Mouse (Mus musculus) forebrain, embryonic 13.5 days (tissue): ENCODE results near the gene Sipa1. TPM values are rescaled to one million over a fixed set of nuclear protein-coding genes. Genes with fewer than 3 reads are reported as not detected.
A peak's percentile ranks its signal among the peaks of the same experiment; 100 is the strongest.
"Not testable (repeated sequence)": the region's sequence is repeated elsewhere in the genome, so short reads cannot be mapped to it uniquely, and the experiment has no call there.

Experiments
- ATAC-seq: fragments of 200-750 bp; cut with Nextera tagmentation; 2 replicates; pipeline ENCODE4 v1.8.0; 2017
- H3K27ac ChIP-seq: fragments of 300-500 bp; sonication (generic); 2 replicates; pipeline ENCODE4 v1.5.1; 2015; ENCODE audit warnings: inconsistent platforms, mild to moderate bottlenecking, moderate library complexity
- H3K27me3 ChIP-seq: fragments of 300-500 bp; sonication (generic); 2 replicates; pipeline ENCODE4 v1.6.1; 2015; ENCODE audit warnings: mild to moderate bottlenecking, inconsistent platforms
- H3K36me3 ChIP-seq: fragments of 300-500 bp; sonication (generic); 2 replicates; pipeline ENCODE4 v1.6.1; 2015; ENCODE audit warnings: mild to moderate bottlenecking, inconsistent platforms; ENCODE audit not compliant: poor library complexity, severe bottlenecking
- H3K4me1 ChIP-seq: fragments of 300-500 bp; sonication (generic); 2 replicates; pipeline ENCODE4 v1.6.1; 2015; ENCODE audit warnings: inconsistent platforms
- H3K4me2 ChIP-seq: fragments of 300-500 bp; sonication (generic); 2 replicates; pipeline ENCODE4 v1.6.1; 2015; ENCODE audit warnings: inconsistent platforms, mild to moderate bottlenecking, moderate library complexity
- H3K4me3 ChIP-seq: fragments of 300-500 bp; sonication (generic); 2 replicates; pipeline ENCODE4 v1.5.1; 2015; ENCODE audit warnings: mild to moderate bottlenecking, inconsistent platforms
- H3K9ac ChIP-seq: fragments of 300-500 bp; sonication (generic); 2 replicates; pipeline ENCODE4 v1.6.1; 2015; ENCODE audit warnings: mild to moderate bottlenecking, inconsistent platforms
- H3K9me3 ChIP-seq: fragments of 300-500 bp; sonication (generic); replicated peaks from 2 replicates; pipeline ENCODE4 v1.6.1; 2016; ENCODE audit warnings: inconsistent platforms
- WGBS: fragments of 180-500 bp; shearing (Covaris S2); methylation state at CpG from one replicate; pipeline ENCODE4 v1.1.7; 2015; 5-methylcytosine and 5-hydroxymethylcytosine counted together
- polyA plus RNA-seq: library from polyadenylated mRNA; unstranded; fragments of >200 nt; fragmentation: Nextera tagmentation; extraction: Ambion mirVana; gene quantifications from 2 replicates; pipeline ENCODE4 v1.2.1, GENCODE M21; 2015

The Sipa1 gene
- polyA plus RNA-seq, 1 experiment from 2014 or later, result 9.4 TPM

- H3K4me1 ChIP-seq, result peaks cover 59% of the 10 kb centered on the region
These were observed 28.8 kb upstream of the Sipa1 start for GRCm38 (mm10) chr19:5692086-5692912.

GRCm38 (mm10) chr19:5691601-5692000, 28.1 kb upstream of the Sipa1 start:
- peaks cover 9% of the 10 kb centered on the region for H3K27me3 ChIP-seq
- peak overlapping the region; percentile 95 for H3K4me3 ChIP-seq
- peak overlapping the region; percentile 100 for H3K4me2 ChIP-seq
- no peaks in the 10 kb centered on the region for H3K9me3 ChIP-seq
- peaks cover 58% of the 10 kb centered on the region for H3K36me3 ChIP-seq
- H3K4me1 ChIP-seq, result peaks cover 63% of the 10 kb centered on the region
- WGBS, result 88% methylated on average over 5 of the region's 5 CpGs
- ATAC-seq, result no peak
- H3K9ac ChIP-seq, result peak overlapping the region; percentile 58
- H3K27ac ChIP-seq, result no peak overlapping the region

More at GRCm38 (mm10) chr19:5692086-5692912, 28.8 kb upstream of the Sipa1 start:
- H3K4me2 ChIP-seq, result peak overlapping the region; percentile 100
- H3K9me3 ChIP-seq, result no peaks in the 10 kb centered on the region
- peak overlapping the region; percentile 58 for H3K9ac ChIP-seq
- H3K27ac ChIP-seq, result peak overlapping the region; percentile 10; the same call in 1 of the 2 replicates
- peaks cover 60% of the 10 kb centered on the region for H3K36me3 ChIP-seq
- 77% methylated on average over 10 of the region's 10 CpGs for WGBS
- no peak for ATAC-seq
- peak overlapping the region; percentile 10; the same call in 1 of the 2 replicates for H3K4me3 ChIP-seq
- peaks cover 9% of the 10 kb centered on the region for H3K27me3 ChIP-seq

- H3K36me3 ChIP-seq, result peaks cover 58% of the 10 kb centered on the region
- peak overlapping the region; percentile 100 for H3K4me2 ChIP-seq
- WGBS, result 79% methylated on average over 15 of the region's 15 CpGs
- H3K9ac ChIP-seq, result peak overlapping the region; percentile 93
- H3K27ac ChIP-seq, result peak overlapping the region; percentile 84; the same call in 1 of the 2 replicates
- H3K9me3 ChIP-seq, result no peaks in the 10 kb centered on the region
- peak overlapping the region; percentile 95 for H3K4me3 ChIP-seq
- H3K27me3 ChIP-seq, result peaks cover 6% of the 10 kb centered on the region
- no peak for ATAC-seq
- peaks cover 52% of the 10 kb centered on the region for H3K4me1 ChIP-seq
These were observed 26.8 kb upstream of the Sipa1 start for GRCm38 (mm10) chr19:5690343-5690735.

GRCm38 (mm10) chr19:5689565-5690342, 26.2 kb upstream of the Sipa1 start:
- Histone ChIP-seq H3K4me2 (peak overlapping the region; percentile 100), H3K27me3 (peaks cover under 1% of the 10 kb centered on the region; the same call in 1 of the 2 replicates), H3K4me3 (peak overlapping the region; percentile 95), H3K36me3 (peaks cover 58% of the 10 kb centered on the region), H3K9ac (peak overlapping the region; percentile 93), H3K27ac (peak overlapping the region; percentile 84), H3K4me1 (peaks cover 50% of the 10 kb centered on the region), H3K9me3 (no peaks in the 10 kb centered on the region)
- ATAC-seq, result no peak; the same call in 1 of the 2 replicates
- 11% methylated on average over 42 of the region's 42 CpGs for WGBS

GRCm38 (mm10) chr19:5689088-5689428, 25.6 kb upstream of the Sipa1 start:
- Histone ChIP-seq H3K9ac (peak overlapping the region; percentile 93), H3K4me3 (peak overlapping the region; percentile 95), H3K9me3 (no peaks in the 10 kb centered on the region), H3K27ac (peak overlapping the region; percentile 84), H3K27me3 (no peaks in the 10 kb centered on the region), H3K4me1 (peaks cover 50% of the 10 kb centered on the region), H3K4me2 (peak overlapping the region; percentile 100), H3K36me3 (peaks cover 62% of the 10 kb centered on the region)
- no peak for ATAC-seq
- under 1% methylated on average over 7 of the region's 7 CpGs for WGBS

GRCm38 (mm10) chr19:5688200-5689087, 24.9 kb upstream of the Sipa1 start, which contains the start of the genes Map3k11 and Pcnx3:
Map3k11 (plus strand) TSS chr19:5688742.
Pcnx3 (minus strand) TSS chr19:5688908.
- Histone ChIP-seq H3K4me1 (peaks cover 50% of the 10 kb centered on the region), H3K27me3 (no peaks in the 10 kb centered on the region), H3K9me3 (no peaks in the 10 kb centered on the region), H3K36me3 (peaks cover 62% of the 10 kb centered on the region), H3K4me2 (peak within 1 kb of the TSS; percentile 100), H3K9ac (peak within 1 kb of the TSS; percentile 93), H3K27ac (peak within 1 kb of the TSS; percentile 84), H3K4me3 (peak within 1 kb of the TSS; percentile 95)
- WGBS, result under 1% methylated on average over 61 of the region's 69 CpGs
- peak; percentile 96 for ATAC-seq

GRCm38 (mm10) chr19:5687738-5688137, 24.2 kb upstream of the Sipa1 start:
- H3K9me3 ChIP-seq, result no peaks in the 10 kb centered on the region
- peak overlapping the region; percentile 93 for H3K9ac ChIP-seq
- 20% methylated on average over 9 of the region's 9 CpGs for WGBS
- no peak for ATAC-seq
- peaks cover 62% of the 10 kb centered on the region for H3K36me3 ChIP-seq
- H3K4me1 ChIP-seq, result peaks cover 47% of the 10 kb centered on the region
- peak overlapping the region; percentile 84 for H3K27ac ChIP-seq
- no peaks in the 10 kb centered on the region for H3K27me3 ChIP-seq
- H3K4me3 ChIP-seq, result peak overlapping the region; percentile 95
- peak overlapping the region; percentile 100 for H3K4me2 ChIP-seq

GRCm38 (mm10) chr19:5686954-5687353, 23.4 kb upstream of the Sipa1 start:
- not testable (repeated sequence) for H3K9me3 ChIP-seq, ATAC-seq, H3K27ac ChIP-seq, H3K27me3 ChIP-seq
- H3K4me1 ChIP-seq, result peaks cover 39% of the 10 kb centered on the region
- H3K9ac ChIP-seq, result peak overlapping the region; percentile 93
- WGBS, result 94% methylated on average over 12 of the region's 12 CpGs
- peak overlapping the region; percentile 95; the same call in 1 of the 2 replicates for H3K4me3 ChIP-seq
- H3K4me2 ChIP-seq, result peak overlapping the region; percentile 100
- H3K36me3 ChIP-seq, result peaks cover 66% of the 10 kb centered on the region

- H3K36me3 ChIP-seq, result peaks cover 66% of the 10 kb centered on the region
- H3K9me3 ChIP-seq, result no peaks in the 10 kb centered on the region
- no peak for ATAC-seq
- no peak overlapping the region for H3K4me3 ChIP-seq
- no peak overlapping the region for H3K4me2 ChIP-seq
- no peaks in the 10 kb centered on the region for H3K27me3 ChIP-seq
- no peak overlapping the region for H3K9ac ChIP-seq
- peaks cover 34% of the 10 kb centered on the region for H3K4me1 ChIP-seq
- WGBS, result 94% methylated on average over 13 of the region's 13 CpGs
- no peak overlapping the region for H3K27ac ChIP-seq
These were observed 22.9 kb upstream of the Sipa1 start for GRCm38 (mm10) chr19:5686437-5686836.

GRCm38 (mm10) chr19:5685861-5686260, 22.4 kb upstream of the Sipa1 start:
- Histone ChIP-seq H3K4me2 (no peak overlapping the region), H3K36me3 (peaks cover 66% of the 10 kb centered on the region), H3K27ac (no peak overlapping the region), H3K9me3 (no peaks in the 10 kb centered on the region), H3K9ac (no peak overlapping the region), H3K4me1 (peaks cover 28% of the 10 kb centered on the region), H3K4me3 (no peak overlapping the region), H3K27me3 (no peaks in the 10 kb centered on the region)
- WGBS, result 96% methylated on average over 11 of the region's 11 CpGs
- ATAC-seq, result no peak

GRCm38 (mm10) chr19:5685431-5685830, 21.9 kb upstream of the Sipa1 start:
- no peak for ATAC-seq

More at GRCm38 (mm10) chr19:5685431-5685830, 21.9 kb upstream of the Sipa1 start:
- H3K4me1 ChIP-seq, result peaks cover 24% of the 10 kb centered on the region
- no peak overlapping the region for H3K9ac ChIP-seq
- peaks cover 66% of the 10 kb centered on the region for H3K36me3 ChIP-seq
- WGBS, result 92% methylated on average over 19 of the region's 19 CpGs
- H3K4me3 ChIP-seq, result no peak overlapping the region
- no peak overlapping the region for H3K27ac ChIP-seq
- H3K4me2 ChIP-seq, result no peak overlapping the region
- no peaks in the 10 kb centered on the region for H3K27me3 ChIP-seq
- no peaks in the 10 kb centered on the region for H3K9me3 ChIP-seq
